Mouse (Mus musculus): ENCODE measurements around the gene Zfp385a. TPM values are rescaled to one million over a fixed set of nuclear protein-coding genes. Genes with fewer than 3 reads are reported as not detected.

Gene Zfp385a
- polyA plus RNA-seq, 1 experiment from 2014 or later, result 20.9 TPM

- H3K27ac ChIP-seq, result peak overlapping the region; percentile 99
- peaks cover 95% of the 10 kb centered on the region for H3K4me1 ChIP-seq
- H3K27me3 ChIP-seq (replicated peaks), result no peaks in the 10 kb centered on the region
- H3K9me3 ChIP-seq, result no peaks in the 10 kb centered on the region
- 0 out of 2 replicates have a peak overlapping the region, but pooled peaks have one; percentile 3 for H3K4me3 ChIP-seq
- H3K4me2 ChIP-seq (replicated peaks), result peak overlapping the region; percentile 66
- 15% methylated on average over 5 of the region's 5 CpGs for WGBS
- H3K36me3 ChIP-seq, result no peaks in the 10 kb centered on the region
- ATAC-seq (ENCODE audit: low FRiP score, low read depth), result no peak
- peak overlapping the region; percentile 52 for H3K9ac ChIP-seq
Observed at GRCm38 (mm10) chr15:103301547-103302340, 38.1 kb downstream of the Zfp385a start.

GRCm38 (mm10) chr15:103301046-103301445 lies 38.8 kb downstream of the Zfp385a start:
- H3K9ac ChIP-seq, result peak overlapping the region; percentile 52

GRCm38 (mm10) chr15:103300560-103300959 lies 39.3 kb downstream of the Zfp385a start:
- ATAC-seq (ENCODE audit: low FRiP score, low read depth), result peak; percentile 4; the same call in 1 of the 2 replicates
- no peaks in the 10 kb centered on the region for H3K36me3 ChIP-seq
- no peaks in the 10 kb centered on the region for H3K9me3 ChIP-seq
- H3K27me3 ChIP-seq (replicated peaks), result no peaks in the 10 kb centered on the region
- H3K27ac ChIP-seq, result peak overlapping the region; percentile 99
- H3K4me1 ChIP-seq, result peaks cover 98% of the 10 kb centered on the region
- peak overlapping the region; percentile 66 for H3K4me2 ChIP-seq (replicated peaks)
- 0 out of 2 replicates have a peak overlapping the region, but pooled peaks have one; percentile 3 for H3K4me3 ChIP-seq
- WGBS, result 0% methylated on average over 2 of the region's 2 CpGs
- H3K9ac ChIP-seq, result peak overlapping the region; percentile 52

More at GRCm38 (mm10) chr15:103301046-103301445, 38.8 kb downstream of the Zfp385a start:
- Histone ChIP-seq H3K4me2 (replicated peaks) (peak overlapping the region; percentile 66), H3K27me3 (replicated peaks) (no peaks in the 10 kb centered on the region), H3K4me3 (0 out of 2 replicates have a peak overlapping the region, but pooled peaks have one; percentile 3), H3K4me1 (peaks cover 98% of the 10 kb centered on the region), H3K9me3 (no peaks in the 10 kb centered on the region), H3K27ac (peak overlapping the region; percentile 99), H3K36me3 (no peaks in the 10 kb centered on the region)
- 0 out of 2 replicates have a peak, but pooled peaks have one; percentile 7 for ATAC-seq (ENCODE audit: low FRiP score, low read depth)
- 8% methylated on average over 2 of the region's 2 CpGs for WGBS

GRCm38 (mm10) chr15:103300067-103300471 lies 39.8 kb downstream of the Zfp385a start:
- H3K27ac ChIP-seq, result peak overlapping the region; percentile 99
- H3K4me2 ChIP-seq (replicated peaks), result peak overlapping the region; percentile 66
- peaks cover 98% of the 10 kb centered on the region for H3K4me1 ChIP-seq
- H3K27me3 ChIP-seq (replicated peaks), result no peaks in the 10 kb centered on the region
- no peaks in the 10 kb centered on the region for H3K9me3 ChIP-seq
- peak overlapping the region; percentile 11; the same call in 1 of the 2 replicates for H3K4me3 ChIP-seq
- peak overlapping the region; percentile 52 for H3K9ac ChIP-seq
- WGBS, result 3% methylated on average over 18 of the region's 18 CpGs
- peak; percentile 72 for ATAC-seq (ENCODE audit: low FRiP score, low read depth)
- H3K36me3 ChIP-seq, result no peaks in the 10 kb centered on the region

- peaks cover 95% of the 10 kb centered on the region for H3K4me1 ChIP-seq
- peak overlapping the region; percentile 99 for H3K27ac ChIP-seq
- H3K9ac ChIP-seq, result peak overlapping the region; percentile 52
- H3K4me3 ChIP-seq, result peak overlapping the region; percentile 11; the same call in 1 of the 2 replicates
- WGBS, result 6% methylated on average over 8 of the region's 8 CpGs
- H3K27me3 ChIP-seq (replicated peaks), result no peaks in the 10 kb centered on the region
- peak; percentile 1 for ATAC-seq (ENCODE audit: low FRiP score, low read depth)
- peak overlapping the region; percentile 66 for H3K4me2 ChIP-seq (replicated peaks)
- H3K36me3 ChIP-seq, result no peaks in the 10 kb centered on the region
- H3K9me3 ChIP-seq, result no peaks in the 10 kb centered on the region
Observed at GRCm38 (mm10) chr15:103299644-103300043, 40.2 kb downstream of the Zfp385a start.

- Histone ChIP-seq H3K36me3 (no peaks in the 10 kb centered on the region), H3K9ac (peak overlapping the region; percentile 52; the same call in 1 of the 2 replicates), H3K27ac (peak overlapping the region; percentile 99), H3K27me3 (replicated peaks) (no peaks in the 10 kb centered on the region), H3K4me3 (no peak overlapping the region), H3K9me3 (no peaks in the 10 kb centered on the region), H3K4me2 (replicated peaks) (peak overlapping the region; percentile 66), H3K4me1 (peaks cover 89% of the 10 kb centered on the region)
- ATAC-seq (ENCODE audit: low FRiP score, low read depth), result no peak
- WGBS, result 57% methylated on average over 5 of the region's 5 CpGs
Observed at GRCm38 (mm10) chr15:103298861-103299616, 40.9 kb downstream of the Zfp385a start.

GRCm38 (mm10) chr15:103298026-103298425 lies 41.9 kb downstream of the Zfp385a start:
- Histone ChIP-seq H3K27ac (peak overlapping the region; percentile 99), H3K9ac (peak overlapping the region; percentile 42), H3K4me3 (no peak overlapping the region; the same call in 1 of the 2 replicates), H3K4me2 (replicated peaks) (peak overlapping the region; percentile 66), H3K36me3 (peaks cover 7% of the 10 kb centered on the region), H3K27me3 (replicated peaks) (no peaks in the 10 kb centered on the region), H3K4me1 (peaks cover 79% of the 10 kb centered on the region), H3K9me3 (no peaks in the 10 kb centered on the region)
- ATAC-seq (ENCODE audit: low FRiP score, low read depth), result no peak
- WGBS, result 32% methylated on average over 3 of the region's 3 CpGs

- Histone ChIP-seq H3K9me3 (no peaks in the 10 kb centered on the region), H3K4me1 (peaks cover 72% of the 10 kb centered on the region), H3K27ac (peak overlapping the region; percentile 99), H3K36me3 (peaks cover 14% of the 10 kb centered on the region), H3K9ac (no peak overlapping the region), H3K4me2 (replicated peaks) (peak overlapping the region; percentile 66), H3K4me3 (no peak overlapping the region), H3K27me3 (replicated peaks) (no peaks in the 10 kb centered on the region)
- WGBS, result 20% methylated on average over 6 of the region's 6 CpGs
- ATAC-seq (ENCODE audit: low FRiP score, low read depth), result no peak
Observed at GRCm38 (mm10) chr15:103297313-103297712, 42.6 kb downstream of the Zfp385a start.

GRCm38 (mm10) chr15:103295851-103296250 lies 44.0 kb downstream of the Zfp385a start:
- H3K27me3 ChIP-seq (replicated peaks), result no peaks in the 10 kb centered on the region
- no peak for ATAC-seq (ENCODE audit: low FRiP score, low read depth)
- 0 out of 2 replicates have a peak overlapping the region, but pooled peaks have one; percentile 9 for H3K4me2 ChIP-seq (replicated peaks)
- H3K9me3 ChIP-seq, result no peaks in the 10 kb centered on the region
- H3K4me1 ChIP-seq, result peaks cover 63% of the 10 kb centered on the region
- H3K27ac ChIP-seq, result peak overlapping the region; percentile 43
- H3K36me3 ChIP-seq, result peaks cover 27% of the 10 kb centered on the region
- 2% methylated on average over 5 of the region's 5 CpGs for WGBS
- no peak overlapping the region for H3K4me3 ChIP-seq
- peak overlapping the region; percentile 44 for H3K9ac ChIP-seq

- peaks cover 28% of the 10 kb centered on the region for H3K36me3 ChIP-seq
- no peak overlapping the region for H3K9ac ChIP-seq
- H3K27me3 ChIP-seq (replicated peaks), result no peaks in the 10 kb centered on the region
- ATAC-seq (ENCODE audit: low FRiP score, low read depth), result no peak
- WGBS, result 81% methylated on average over 2 of the region's 2 CpGs
- H3K4me1 ChIP-seq, result peaks cover 63% of the 10 kb centered on the region
- no peaks in the 10 kb centered on the region for H3K9me3 ChIP-seq
- H3K4me2 ChIP-seq (replicated peaks), result no peak overlapping the region
- no peak overlapping the region for H3K27ac ChIP-seq
- no peak overlapping the region for H3K4me3 ChIP-seq
Observed at GRCm38 (mm10) chr15:103294649-103295048, 45.2 kb downstream of the Zfp385a start.

GRCm38 (mm10) chr15:103293375-103293774 lies 46.5 kb downstream of the Zfp385a start:
- ATAC-seq (ENCODE audit: low FRiP score, low read depth), result no peak
- H3K4me2 ChIP-seq (replicated peaks), result no peak overlapping the region
- H3K4me1 ChIP-seq, result peaks cover 62% of the 10 kb centered on the region
- H3K27me3 ChIP-seq (replicated peaks), result no peaks in the 10 kb centered on the region
- no peak overlapping the region for H3K4me3 ChIP-seq
- 97% methylated on average over 2 of the region's 2 CpGs for WGBS
- H3K27ac ChIP-seq, result no peak overlapping the region
- H3K36me3 ChIP-seq, result peaks cover 28% of the 10 kb centered on the region
- no peak overlapping the region for H3K9ac ChIP-seq
- no peaks in the 10 kb centered on the region for H3K9me3 ChIP-seq
